Mouse (Mus musculus) forelimb bud, embryonic 11.5 days (tissue): ENCODE measurements around the gene Snrnp35.

ENCODE experiments used
- DNase-seq: peaks from one replicate; pipeline ENCODE4 v3.0.0-alpha.2; 2012; ENCODE audit warnings: low read depth, low spot score

Snrnp35 gene

DNA sequence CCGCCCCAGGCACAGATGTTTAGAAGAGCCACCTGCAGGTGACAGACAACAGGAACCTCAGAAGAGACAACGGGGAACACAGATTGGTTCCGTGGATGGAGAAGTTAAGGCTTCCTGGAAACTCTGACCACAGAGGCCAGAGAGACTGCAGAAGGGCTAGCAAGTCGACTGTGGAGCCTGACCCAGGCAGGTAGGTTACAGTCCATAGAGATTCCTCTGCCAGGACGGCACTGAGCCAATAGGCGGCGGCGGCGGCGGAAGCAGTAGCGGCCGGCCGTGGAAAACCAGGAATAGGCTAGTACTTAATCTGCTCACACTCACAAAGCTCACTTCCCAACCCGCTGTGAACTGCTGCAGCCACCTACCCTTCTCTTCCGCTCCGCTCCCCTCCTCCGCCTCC is 53.8 kb downstream of the Snrnp35 start:
- no peak for DNase-seq

DNA sequence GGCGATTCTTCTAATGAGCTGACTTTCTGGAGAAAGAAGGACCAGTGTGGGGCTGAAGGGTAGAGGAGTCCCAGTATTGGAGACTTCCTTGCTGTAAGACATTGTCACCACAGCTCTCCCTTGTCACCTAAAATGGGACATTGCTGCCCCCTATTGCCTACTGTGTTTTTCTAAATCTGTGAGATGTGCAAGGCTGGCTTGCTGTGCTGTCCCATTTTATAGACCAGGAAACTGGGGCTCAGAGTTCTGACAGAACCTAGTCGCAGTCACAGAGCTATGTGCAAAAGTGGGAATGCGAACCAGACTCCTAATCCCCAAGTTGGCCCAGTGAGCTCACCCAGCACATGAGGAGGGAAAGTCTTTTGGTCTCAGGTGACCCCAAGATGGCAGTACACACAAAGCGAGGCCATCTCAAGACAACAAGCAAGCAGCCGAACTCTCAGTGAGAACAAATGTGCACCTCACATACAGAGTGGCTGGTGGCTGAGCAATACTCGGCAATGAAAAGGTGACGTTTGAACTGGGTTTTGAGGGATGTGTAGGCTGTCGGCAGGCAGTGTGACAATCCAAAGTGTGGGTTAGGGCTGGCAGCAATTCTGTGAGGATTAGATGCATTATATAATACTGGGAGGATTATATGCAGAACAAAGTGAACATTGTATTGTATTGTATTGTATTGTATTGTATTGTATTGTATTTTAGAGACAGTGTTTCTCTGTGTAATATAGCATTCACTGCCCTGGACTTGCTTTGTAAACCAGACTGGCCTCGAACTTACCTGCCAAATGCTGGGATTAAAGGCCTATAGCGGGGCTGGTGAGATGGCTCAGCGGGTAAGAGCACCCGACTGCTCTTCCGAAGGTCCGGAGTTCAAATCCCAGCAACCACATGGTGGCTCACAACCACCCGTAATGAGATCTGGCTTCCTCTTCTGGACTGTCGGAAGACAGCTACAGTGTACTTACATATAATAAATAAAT is 56.2 kb downstream of the Snrnp35 start:
- DNase-seq = no peak

DNA sequence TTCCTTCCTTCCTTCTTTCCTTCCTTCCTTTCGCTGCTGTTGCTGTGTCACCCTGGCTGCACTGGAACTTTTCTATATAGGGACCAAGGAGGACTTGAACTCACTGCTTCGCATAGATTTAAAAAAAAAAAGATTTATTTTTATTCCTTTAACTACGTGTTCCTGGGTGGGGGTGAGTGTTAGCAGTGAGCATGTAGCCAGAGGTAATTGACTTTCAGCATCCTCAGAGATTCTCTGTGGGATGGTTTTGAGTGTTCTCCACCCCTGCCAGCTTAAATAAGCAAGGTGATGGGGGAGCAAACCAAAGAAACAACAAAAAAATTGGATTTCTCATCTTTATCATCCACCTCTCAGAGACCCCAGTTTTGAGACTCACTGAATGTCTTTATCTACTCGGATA is 57.0 kb downstream of the Snrnp35 start:
- no peak for DNase-seq

DNA sequence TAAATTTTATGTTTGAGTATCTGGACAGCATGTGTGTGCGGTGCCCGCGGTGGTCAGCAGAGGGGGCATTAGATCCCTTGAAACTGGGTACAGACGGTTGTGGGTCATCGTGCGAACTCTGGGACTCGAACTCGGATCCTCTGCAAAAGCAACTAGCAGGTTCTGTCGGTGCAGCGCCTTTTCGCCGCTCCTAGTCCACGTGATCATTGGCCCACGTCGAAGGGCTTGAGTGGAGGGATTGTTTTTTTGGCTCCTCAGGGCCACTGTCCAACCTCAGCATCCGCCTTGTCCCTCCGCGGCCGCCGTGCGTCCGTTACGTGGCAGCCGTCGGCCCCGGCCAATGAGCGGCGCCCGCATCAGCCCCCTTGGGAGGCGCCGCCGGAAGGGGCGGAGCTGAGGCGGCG is 57.5 kb downstream of the Snrnp35 start, which contains the start of gene Tmed2:
Tmed2 (plus strand) TSS at position 313 of the 404 bp plus-strand sequence.
- DNase-seq = peak; percentile 95
